Mouse (Mus musculus) embryonic facial prominence, embryonic 14.5 days (tissue): ENCODE measurements around the gene Fam114a1. TPM values are rescaled to one million over a fixed set of nuclear protein-coding genes. Genes with fewer than 3 reads are reported as not detected.
A peak's percentile ranks its signal among the peaks of the same experiment; 100 is the strongest.

Source experiments
- ATAC-seq: fragments of 200-750 bp; cut with Nextera tagmentation; 2 replicates; pipeline ENCODE4 v1.8.0; 2017; ENCODE audit warnings: low read depth, moderate number of reproducible peaks, moderate TSS enrichment
- DNase-seq: peaks from one replicate; pipeline ENCODE4 v3.0.0-alpha.2; 2015; ENCODE audit warnings: low spot score
- H3K27ac ChIP-seq: fragments of 300-500 bp; sonication (generic); replicated peaks from 2 replicates; pipeline ENCODE4 v1.5.1; 2014; ENCODE audit warnings: low read depth, mild to moderate bottlenecking, low read length, moderate library complexity
- H3K27me3 ChIP-seq: fragments of 300-500 bp; sonication (generic); replicated peaks from 2 replicates; pipeline ENCODE4 v1.6.1; 2014; ENCODE audit warnings: low read length; ENCODE audit not compliant: control insufficient read depth, insufficient read depth
- H3K36me3 ChIP-seq: fragments of 300-500 bp; sonication (generic); 2 replicates; pipeline ENCODE4 v1.6.1; 2014; ENCODE audit warnings: low read length, mixed read lengths; ENCODE audit not compliant: control insufficient read depth, insufficient read depth
- H3K4me1 ChIP-seq: fragments of 300-500 bp; sonication (generic); 2 replicates; pipeline ENCODE4 v1.6.1; 2014; ENCODE audit warnings: antibody characterized with exemption, low read length; ENCODE audit not compliant: control insufficient read depth, insufficient read depth
- H3K4me2 ChIP-seq: fragments of 300-500 bp; sonication (generic); 2 replicates; pipeline ENCODE4 v1.6.1; 2014; ENCODE audit warnings: low read depth, mild to moderate bottlenecking, low read length, moderate library complexity, mixed read lengths
- H3K4me3 ChIP-seq: fragments of 300-500 bp; sonication (generic); 2 replicates; pipeline ENCODE4 v1.5.1; 2014; ENCODE audit warnings: low read depth, mild to moderate bottlenecking, low read length
- H3K9ac ChIP-seq: fragments of 300-500 bp; sonication (generic); 2 replicates; pipeline ENCODE4 v1.6.1; 2014; ENCODE audit warnings: low read depth, mild to moderate bottlenecking, low read length, moderate library complexity, mixed read lengths
- H3K9me3 ChIP-seq: fragments of 300-500 bp; sonication (generic); 2 replicates; pipeline ENCODE4 v1.6.1; 2016; ENCODE audit warnings: low read length; ENCODE audit not compliant: control insufficient read depth
- WGBS: fragments of 180-500 bp; shearing (Covaris S2); extraction: QIAGEN DNeasy Blood & Tissue Kit; methylation state at CpG from one replicate; pipeline ENCODE4 v1.1.7; 2014; 5-methylcytosine and 5-hydroxymethylcytosine counted together
- polyA plus RNA-seq: library from polyadenylated mRNA; unstranded; fragments of >200 nt; fragmentation: Nextera tagmentation; extraction: Ambion mirVana; gene quantifications from 2 replicates; pipeline ENCODE4 v1.2.1, GENCODE M21; 2014

Fam114a1 gene
- polyA plus RNA-seq, 1 experiment from 2014 or later = 60.6 TPM

- no peak overlapping the region for H3K4me2 ChIP-seq
- H3K9me3 ChIP-seq = no peaks in the 10 kb centered on the region
- H3K9ac ChIP-seq = no peak overlapping the region
- H3K27me3 ChIP-seq = no peaks in the 10 kb centered on the region
- ATAC-seq (no peak), DNase-seq (no peak)
- H3K4me3 ChIP-seq = no peak overlapping the region
- no peaks in the 10 kb centered on the region for H3K36me3 ChIP-seq
- no peaks in the 10 kb centered on the region for H3K4me1 ChIP-seq
- 75% methylated on average over 2 of the region's 2 CpGs for WGBS
- H3K27ac ChIP-seq = no peak overlapping the region
Observed at GRCm38 (mm10) chr5:65076087-65076486, 106.2 kb downstream of the Fam114a1 start.

- Histone ChIP-seq H3K4me2 (no peak overlapping the region), H3K4me1 (no peaks in the 10 kb centered on the region), H3K9ac (no peak overlapping the region), H3K9me3 (no peaks in the 10 kb centered on the region), H3K27ac (no peak overlapping the region), H3K36me3 (no peaks in the 10 kb centered on the region), H3K27me3 (no peaks in the 10 kb centered on the region), H3K4me3 (no peak overlapping the region)
- DNase-seq (no peak), ATAC-seq (no peak)
- 23% methylated on average over 3 of the region's 3 CpGs for WGBS
Observed at GRCm38 (mm10) chr5:65076748-65077147, 106.9 kb downstream of the Fam114a1 start.

- ATAC-seq (no peak), DNase-seq (no peak)
- no peaks in the 10 kb centered on the region for H3K27me3 ChIP-seq
- no peaks in the 10 kb centered on the region for H3K36me3 ChIP-seq
- no peak overlapping the region for H3K9ac ChIP-seq
- no peaks in the 10 kb centered on the region for H3K4me1 ChIP-seq
- no peak overlapping the region for H3K4me3 ChIP-seq
- WGBS = 94% methylated on average over 4 of the region's 4 CpGs
- H3K27ac ChIP-seq = no peak overlapping the region
- H3K9me3 ChIP-seq = no peaks in the 10 kb centered on the region
- H3K4me2 ChIP-seq = no peak overlapping the region
Observed at GRCm38 (mm10) chr5:65078081-65078480, 108.2 kb downstream of the Fam114a1 start.

GRCm38 (mm10) chr5:65079881-65080280 lies 110.0 kb downstream of the Fam114a1 start:
- DNase-seq (no peak), ATAC-seq (no peak)
- 41% methylated on average over 9 of the region's 9 CpGs for WGBS
- Histone ChIP-seq H3K4me3 (peak overlapping the region; percentile 16), H3K9me3 (no peaks in the 10 kb centered on the region), H3K9ac (peak overlapping the region; percentile 36; the same call in 1 of the 2 replicates), H3K4me2 (peak overlapping the region; percentile 24), H3K36me3 (no peaks in the 10 kb centered on the region), H3K27ac (0 out of 2 replicates have a peak overlapping the region, but pooled peaks have one; percentile 40), H3K4me1 (no peaks in the 10 kb centered on the region), H3K27me3 (no peaks in the 10 kb centered on the region)

GRCm38 (mm10) chr5:65081836-65082235 lies 112.0 kb downstream of the Fam114a1 start:
- Histone ChIP-seq H3K4me1 (0 out of 2 replicates have a peak, but pooled peaks cover 2% of the 10 kb centered on the region), H3K4me2 (no peak overlapping the region), H3K27me3 (no peaks in the 10 kb centered on the region), H3K36me3 (no peaks in the 10 kb centered on the region), H3K9ac (no peak overlapping the region), H3K4me3 (no peak overlapping the region), H3K27ac (no peak overlapping the region), H3K9me3 (no peaks in the 10 kb centered on the region)
- 83% methylated on average over 4 of the region's 4 CpGs for WGBS
- no peak for DNase-seq
- no peak for ATAC-seq

GRCm38 (mm10) chr5:65086522-65086921 lies 116.7 kb downstream of the Fam114a1 start:
- no peaks in the 10 kb centered on the region for H3K9me3 ChIP-seq
- no peaks in the 10 kb centered on the region for H3K27me3 ChIP-seq
- 0 out of 2 replicates have a peak, but pooled peaks cover 2% of the 10 kb centered on the region for H3K4me1 ChIP-seq
- no peak overlapping the region for H3K9ac ChIP-seq
- WGBS = 67% methylated on average over 6 of the region's 6 CpGs
- no peak overlapping the region for H3K4me2 ChIP-seq
- no peak overlapping the region for H3K27ac ChIP-seq
- no peak overlapping the region for H3K4me3 ChIP-seq
- DNase-seq (peak; percentile 71), ATAC-seq (no peak)
- H3K36me3 ChIP-seq = no peaks in the 10 kb centered on the region

GRCm38 (mm10) chr5:65089707-65090106 lies 119.8 kb downstream of the Fam114a1 start:
- no peaks in the 10 kb centered on the region for H3K9me3 ChIP-seq
- no peaks in the 10 kb centered on the region for H3K27me3 ChIP-seq
- no peak for DNase-seq
- no peak overlapping the region for H3K9ac ChIP-seq
- no peak overlapping the region for H3K4me2 ChIP-seq
- H3K4me1 ChIP-seq = 0 out of 2 replicates have a peak, but pooled peaks cover 6% of the 10 kb centered on the region
- no peaks in the 10 kb centered on the region for H3K36me3 ChIP-seq
- no peak overlapping the region for H3K4me3 ChIP-seq
- 44% methylated on average over 3 of the region's 3 CpGs for WGBS
- no peak overlapping the region for H3K27ac ChIP-seq
- no peak for ATAC-seq

- H3K27me3 ChIP-seq = no peaks in the 10 kb centered on the region
- 0 out of 2 replicates have a peak overlapping the region, but pooled peaks have one; percentile 5 for H3K27ac ChIP-seq
- DNase-seq (no peak), ATAC-seq (no peak)
- no peaks in the 10 kb centered on the region for H3K36me3 ChIP-seq
- H3K4me3 ChIP-seq = no peak overlapping the region
- no peaks in the 10 kb centered on the region for H3K9me3 ChIP-seq
- H3K4me2 ChIP-seq = no peak overlapping the region
- no peak overlapping the region for H3K9ac ChIP-seq
- WGBS = 58% methylated on average over 11 of the region's 11 CpGs
- 0 out of 2 replicates have a peak, but pooled peaks cover 4% of the 10 kb centered on the region for H3K4me1 ChIP-seq
Observed at GRCm38 (mm10) chr5:65091184-65091858, 121.5 kb downstream of the Fam114a1 start.
